Mouse (Mus musculus) brain, embryonic 14.5 days (tissue): Measurements from ENCODE around the gene Arl13b.

Experiments used
- CTCF ChIP-seq: fragments of 200-500 bp; IDR thresholded peaks from 2 replicates; pipeline ENCODE4 v1.5.1; 2012; ENCODE audit warnings: inconsistent platforms, mild to moderate bottlenecking, moderate library complexity, borderline replicate concordance; ENCODE audit not compliant: insufficient read depth, insufficient read length; ENCODE audit errors: extremely low read depth
- POLR2A ChIP-seq: fragments of 200-500 bp; IDR thresholded peaks from 2 replicates; pipeline ENCODE4 v1.6.1; 2012; ENCODE audit warnings: mild to moderate bottlenecking, inconsistent platforms, borderline replicate concordance; ENCODE audit not compliant: poor library complexity, insufficient read depth, insufficient read length, severe bottlenecking; ENCODE audit errors: extremely low read depth

GRCm38 (mm10) chr16:62782229-62782628 is 64.6 kb downstream of the Arl13b start:
- no peak for TF ChIP-seq POLR2A
- TF ChIP-seq CTCF, result peak; percentile 37; the same call in 1 of the 2 replicates
